Mouse (Mus musculus) midbrain, embryonic 11.5 days (tissue): Measurements from ENCODE around the gene Mef2d. TPM values are rescaled to one million over a fixed set of nuclear protein-coding genes. Genes with fewer than 3 reads are reported as not detected.

Experiments used
- ATAC-seq: fragments of 200-750 bp; cut with Nextera tagmentation; 2 replicates; pipeline ENCODE4 v1.8.0; 2017; ENCODE audit warnings: moderate TSS enrichment, moderate library complexity; ENCODE audit not compliant: low FRiP score
- DNase-seq: peaks from one replicate; pipeline ENCODE4 v3.0.0; 2015; ENCODE audit warnings: low spot score; ENCODE audit errors: missing footprints
- H3K27ac ChIP-seq: fragments of 300-500 bp; sonication (generic); 2 replicates; pipeline ENCODE4 v1.5.1; 2014; ENCODE audit warnings: low read depth, low read length
- H3K27me3 ChIP-seq: fragments of 300-500 bp; sonication (generic); 2 replicates; pipeline ENCODE4 v1.6.1; 2014; ENCODE audit warnings: mild to moderate bottlenecking, low read length, moderate library complexity, mixed read lengths; ENCODE audit not compliant: control insufficient read depth, insufficient read depth
- H3K36me3 ChIP-seq: fragments of 300-500 bp; sonication (generic); 2 replicates; pipeline ENCODE4 v1.6.1; 2014; ENCODE audit warnings: mild to moderate bottlenecking, low read length, moderate library complexity, mixed read lengths; ENCODE audit not compliant: control insufficient read depth, insufficient read depth
- H3K4me1 ChIP-seq: fragments of 300-500 bp; sonication (generic); 2 replicates; pipeline ENCODE4 v1.6.1; 2014; ENCODE audit warnings: low read length; ENCODE audit not compliant: control insufficient read depth, insufficient read depth
- H3K4me2 ChIP-seq: fragments of 300-500 bp; sonication (generic); 2 replicates; pipeline ENCODE4 v1.6.1; 2014; ENCODE audit warnings: mild to moderate bottlenecking, moderate library complexity
- H3K4me3 ChIP-seq: fragments of 300-500 bp; sonication (generic); 2 replicates; pipeline ENCODE4 v1.5.1; 2014; ENCODE audit warnings: low read depth, low read length
- H3K9ac ChIP-seq: fragments of 300-500 bp; sonication (generic); 2 replicates; pipeline ENCODE4 v1.6.1; 2014; ENCODE audit warnings: low read length
- H3K9me3 ChIP-seq: fragments of 300-500 bp; sonication (generic); 2 replicates; pipeline ENCODE4 v1.6.1; 2016; ENCODE audit warnings: low read length; ENCODE audit not compliant: control insufficient read depth
- WGBS: fragments of 180-500 bp; shearing (Covaris S2); extraction: QIAGEN DNeasy Blood & Tissue Kit; methylation state at CpG from one replicate; pipeline ENCODE4 v1.1.7; 2014; 5-methylcytosine and 5-hydroxymethylcytosine counted together
- polyA plus RNA-seq: library from polyadenylated mRNA; unstranded; fragments of >200 nt; fragmentation: Nextera tagmentation; extraction: Ambion mirVana; gene quantifications from 2 replicates; pipeline ENCODE4 v1.2.1, GENCODE M21; 2014

Gene Mef2d
- polyA plus RNA-seq, 1 experiment from 2014 or later = 10.9 TPM

- Histone ChIP-seq H3K4me3 (no peak overlapping the region), H3K9ac (no peak overlapping the region), H3K27me3 (no peaks in the 10 kb centered on the region), H3K36me3 (peaks cover 24% of the 10 kb centered on the region; the same call in 1 of the 2 replicates), H3K27ac (no peak overlapping the region), H3K4me1 (no peaks in the 10 kb centered on the region), H3K9me3 (no peaks in the 10 kb centered on the region), H3K4me2 (no peak overlapping the region)
- DNase-seq (no peak), ATAC-seq (no peak)
- 74% methylated on average over 3 of the region's 3 CpGs for WGBS
Measured at GRCm38 (mm10) chr3:88163847-88164246, 21.7 kb downstream of the Mef2d start.

- Histone ChIP-seq H3K27ac (no peak overlapping the region), H3K4me2 (no peak overlapping the region), H3K4me3 (no peak overlapping the region), H3K27me3 (no peaks in the 10 kb centered on the region), H3K36me3 (peaks cover 24% of the 10 kb centered on the region; the same call in 1 of the 2 replicates), H3K9me3 (no peaks in the 10 kb centered on the region), H3K9ac (no peak overlapping the region), H3K4me1 (no peaks in the 10 kb centered on the region)
- DNase-seq (no peak), ATAC-seq (no peak)
- 57% methylated on average over 3 of the region's 3 CpGs for WGBS
Measured at GRCm38 (mm10) chr3:88164263-88164662, 22.1 kb downstream of the Mef2d start.

- Histone ChIP-seq H3K9me3 (no peaks in the 10 kb centered on the region), H3K36me3 (peaks cover 23% of the 10 kb centered on the region; the same call in 1 of the 2 replicates), H3K27me3 (no peaks in the 10 kb centered on the region), H3K4me2 (no peak overlapping the region), H3K9ac (no peak overlapping the region), H3K4me1 (no peaks in the 10 kb centered on the region), H3K27ac (no peak overlapping the region), H3K4me3 (no peak overlapping the region)
- DNase-seq = no peak
- ATAC-seq = no peak
- WGBS = 88% methylated on average over 5 of the region's 5 CpGs
Measured at GRCm38 (mm10) chr3:88166056-88166455, 23.9 kb downstream of the Mef2d start.

GRCm38 (mm10) chr3:88170361-88170760, 28.2 kb downstream of the Mef2d start:
- no peak for ATAC-seq
- WGBS = 89% methylated on average over 5 of the region's 5 CpGs
- H3K36me3 ChIP-seq = peaks cover 12% of the 10 kb centered on the region; the same call in 1 of the 2 replicates

GRCm38 (mm10) chr3:88172440-88172839, 30.3 kb downstream of the Mef2d start:
- Histone ChIP-seq H3K9me3 (no peaks in the 10 kb centered on the region), H3K36me3 (peaks cover 10% of the 10 kb centered on the region; the same call in 1 of the 2 replicates)

More at GRCm38 (mm10) chr3:88170361-88170760, 28.2 kb downstream of the Mef2d start:
- H3K4me1 ChIP-seq = no peaks in the 10 kb centered on the region
- no peak overlapping the region for H3K9ac ChIP-seq
- H3K9me3 ChIP-seq = no peaks in the 10 kb centered on the region
- H3K4me3 ChIP-seq = no peak overlapping the region
- H3K4me2 ChIP-seq = no peak overlapping the region
- H3K27me3 ChIP-seq = no peaks in the 10 kb centered on the region
- H3K27ac ChIP-seq = no peak overlapping the region
- DNase-seq = no peak

GRCm38 (mm10) chr3:88173375-88173774, 31.2 kb downstream of the Mef2d start:
- ATAC-seq (no peak), DNase-seq (no peak)
- Histone ChIP-seq H3K4me3 (no peak overlapping the region), H3K9ac (no peak overlapping the region), H3K9me3 (no peaks in the 10 kb centered on the region), H3K4me1 (peaks cover 6% of the 10 kb centered on the region; the same call in 1 of the 2 replicates), H3K27me3 (no peaks in the 10 kb centered on the region), H3K4me2 (no peak overlapping the region), H3K27ac (no peak overlapping the region), H3K36me3 (peaks cover 3% of the 10 kb centered on the region; the same call in 1 of the 2 replicates)
- WGBS = 52% methylated on average over 3 of the region's 3 CpGs

More at GRCm38 (mm10) chr3:88172440-88172839, 30.3 kb downstream of the Mef2d start:
- H3K27me3 ChIP-seq = no peaks in the 10 kb centered on the region
- H3K27ac ChIP-seq = no peak overlapping the region
- DNase-seq (no peak), ATAC-seq (no peak)
- peaks cover 6% of the 10 kb centered on the region; the same call in 1 of the 2 replicates for H3K4me1 ChIP-seq
- H3K4me2 ChIP-seq = no peak overlapping the region
- 87% methylated on average over 3 of the region's 3 CpGs for WGBS
- no peak overlapping the region for H3K4me3 ChIP-seq
- H3K9ac ChIP-seq = no peak overlapping the region

- H3K4me1 ChIP-seq = peaks cover 6% of the 10 kb centered on the region; the same call in 1 of the 2 replicates
- H3K27me3 ChIP-seq = no peaks in the 10 kb centered on the region
- no peaks in the 10 kb centered on the region for H3K9me3 ChIP-seq
- no peaks in the 10 kb centered on the region for H3K36me3 ChIP-seq
- ATAC-seq (no peak), DNase-seq (no peak)
- no peak overlapping the region for H3K4me2 ChIP-seq
- H3K27ac ChIP-seq = no peak overlapping the region
- WGBS = 94% methylated on average over 2 of the region's 2 CpGs
- H3K9ac ChIP-seq = no peak overlapping the region
- no peak overlapping the region for H3K4me3 ChIP-seq
Measured at GRCm38 (mm10) chr3:88174894-88175293, 32.7 kb downstream of the Mef2d start.

GRCm38 (mm10) chr3:88177106-88177505, 34.9 kb downstream of the Mef2d start:
- Histone ChIP-seq H3K27ac (no peak overlapping the region), H3K4me2 (peak overlapping the region; percentile 49), H3K9ac (peak overlapping the region; percentile 88), H3K9me3 (no peaks in the 10 kb centered on the region), H3K4me3 (peak overlapping the region; percentile 55), H3K27me3 (peaks cover 3% of the 10 kb centered on the region; the same call in 1 of the 2 replicates), H3K4me1 (peaks cover 6% of the 10 kb centered on the region; the same call in 1 of the 2 replicates), H3K36me3 (no peaks in the 10 kb centered on the region)
- WGBS = 73% methylated on average over 5 of the region's 5 CpGs
- ATAC-seq (peak; percentile 0; the same call in 1 of the 2 replicates), DNase-seq (peak; percentile 89)

- H3K4me3 ChIP-seq = peak overlapping the region; percentile 55
- H3K9me3 ChIP-seq = no peaks in the 10 kb centered on the region
- H3K9ac ChIP-seq = peak overlapping the region; percentile 88
- DNase-seq (peak; percentile 100), ATAC-seq (peak; percentile 99)
- WGBS = under 1% methylated on average over 49 of the region's 49 CpGs
- H3K4me2 ChIP-seq = peak overlapping the region; percentile 49
- peak overlapping the region; percentile 94 for H3K27ac ChIP-seq
- H3K36me3 ChIP-seq = no peaks in the 10 kb centered on the region
- H3K4me1 ChIP-seq = peaks cover 6% of the 10 kb centered on the region; the same call in 1 of the 2 replicates
- peaks cover 3% of the 10 kb centered on the region; the same call in 1 of the 2 replicates for H3K27me3 ChIP-seq
Measured at GRCm38 (mm10) chr3:88177562-88178345, 35.6 kb downstream of the Mef2d start.
